Mouse (Mus musculus): Measurements from ENCODE around the gene Mansc1.
A peak's percentile ranks its signal among the peaks of the same experiment; 100 is the strongest.

The Mansc1 gene

GRCm38 (mm10) chr6:134639210-134639609, 6.9 kb upstream of the Mansc1 start, which contains the start of gene Borcs5:
TSS of gene Borcs5 (plus strand) at chr6:134639510.
- no peak for DNase-seq (ENCODE audit: low spot score)

DNA sequence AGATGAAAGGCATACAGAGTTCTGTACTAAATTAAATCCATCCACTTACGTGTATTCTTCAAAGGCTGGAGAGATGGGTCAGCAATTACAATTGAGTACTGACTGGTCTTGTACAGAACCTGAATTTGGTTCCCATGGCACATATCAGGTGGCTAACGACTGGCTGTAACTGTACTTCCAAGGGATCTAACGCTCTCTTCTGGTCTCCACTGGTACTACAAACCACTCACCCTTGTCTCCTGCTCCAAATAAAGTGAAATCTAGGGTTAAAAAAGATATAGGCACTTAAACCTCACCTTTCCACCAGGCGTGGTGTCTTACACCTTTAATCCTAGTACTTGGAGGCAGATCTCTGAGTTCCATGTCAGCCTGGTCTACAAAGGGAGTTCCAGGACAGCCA, 4.2 kb upstream of the Mansc1 start:
- no peak for DNase-seq (ENCODE audit: low spot score)

DNA sequence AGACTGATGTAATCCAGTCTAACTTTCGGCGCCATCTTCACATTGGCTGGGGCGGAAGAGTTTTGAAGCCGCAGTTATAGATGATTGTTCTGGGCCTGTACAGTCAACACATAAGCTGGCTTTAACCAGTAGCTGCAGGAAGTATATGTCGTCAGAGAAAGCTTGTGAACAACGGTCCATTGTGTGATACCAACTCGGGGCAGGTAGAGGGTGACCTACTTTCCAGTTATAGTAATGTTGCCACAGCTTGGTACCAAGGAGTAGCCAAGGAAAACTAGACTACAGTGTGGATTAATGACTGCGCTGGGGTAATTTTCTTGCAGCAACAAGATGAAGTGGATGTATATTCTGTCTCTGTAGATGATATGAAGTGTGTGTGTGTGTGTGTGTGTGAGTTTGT, 1.3 kb upstream of the Mansc1 start:
- DNase-seq (ENCODE audit: low spot score): no peak

DNA sequence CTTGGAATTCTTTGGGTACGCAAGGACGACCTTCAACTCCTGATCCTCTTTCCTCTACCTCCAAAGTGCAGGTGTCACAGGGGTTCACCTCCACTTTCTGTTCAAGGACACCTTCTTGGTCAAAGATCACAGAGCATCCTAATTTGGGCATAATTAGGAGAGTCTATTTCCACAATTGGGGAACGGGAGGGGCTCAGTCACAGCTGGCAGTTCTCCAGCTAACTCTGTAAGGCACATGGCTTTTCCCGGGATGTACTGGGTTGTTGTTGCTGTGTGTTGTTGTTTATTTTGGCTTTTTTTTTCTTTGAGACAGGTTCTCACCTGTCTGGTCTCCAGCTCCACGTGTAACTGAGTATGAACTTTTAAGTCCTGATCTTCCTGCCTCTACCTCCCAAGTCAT, 468 bp upstream of the Mansc1 start:
- peak; percentile 32 for DNase-seq (ENCODE audit: low spot score)

- DNase-seq (ENCODE audit: low spot score): no peak
Measured at GRCm38 (mm10) chr6:134630447-134630846, 1.8 kb downstream of the Mansc1 start.

DNA sequence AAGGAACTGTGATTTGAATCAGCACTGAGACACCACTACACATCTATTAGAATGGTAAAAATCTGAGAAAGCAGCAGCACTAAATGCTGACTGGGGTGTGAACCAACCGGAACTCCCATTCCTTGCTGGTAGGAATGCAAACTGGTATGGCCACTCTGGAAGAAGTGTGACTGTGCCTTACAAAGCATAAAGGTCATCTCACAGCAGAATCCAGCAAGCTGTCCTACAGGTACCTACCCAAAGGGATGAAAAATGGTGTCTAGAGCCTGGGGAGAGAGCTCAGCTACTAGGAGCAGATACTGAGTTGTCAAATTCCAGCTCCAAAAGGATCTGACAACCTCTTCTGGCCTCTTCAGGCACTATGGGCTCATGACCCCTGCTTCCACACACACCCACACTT, 5.7 kb downstream of the Mansc1 start:
- DNase-seq (ENCODE audit: low spot score): no peak

GRCm38 (mm10) chr6:134625431-134625830, 6.9 kb downstream of the Mansc1 start:
- DNase-seq (ENCODE audit: low spot score): no peak

DNA sequence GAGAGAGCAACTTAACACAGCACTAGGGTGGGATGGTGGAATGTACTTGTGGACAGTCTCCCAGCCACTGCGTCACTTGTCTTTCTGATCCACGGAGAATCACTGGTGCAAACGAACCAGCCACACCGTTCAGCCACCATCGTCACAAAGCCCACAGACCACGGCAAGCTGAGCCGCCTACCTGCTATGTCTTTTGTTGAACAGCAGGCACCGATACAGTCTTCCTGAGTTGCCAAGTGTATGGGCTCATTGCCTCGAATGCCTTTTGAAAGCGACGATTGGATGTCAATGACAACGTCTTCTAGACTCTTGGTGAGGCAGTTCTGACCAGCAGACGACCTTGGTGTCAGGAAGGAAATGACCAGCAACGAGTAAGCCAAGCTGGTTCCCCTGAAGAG, 10.7 kb downstream of the Mansc1 start:
- no peak for DNase-seq (ENCODE audit: low spot score)

DNA sequence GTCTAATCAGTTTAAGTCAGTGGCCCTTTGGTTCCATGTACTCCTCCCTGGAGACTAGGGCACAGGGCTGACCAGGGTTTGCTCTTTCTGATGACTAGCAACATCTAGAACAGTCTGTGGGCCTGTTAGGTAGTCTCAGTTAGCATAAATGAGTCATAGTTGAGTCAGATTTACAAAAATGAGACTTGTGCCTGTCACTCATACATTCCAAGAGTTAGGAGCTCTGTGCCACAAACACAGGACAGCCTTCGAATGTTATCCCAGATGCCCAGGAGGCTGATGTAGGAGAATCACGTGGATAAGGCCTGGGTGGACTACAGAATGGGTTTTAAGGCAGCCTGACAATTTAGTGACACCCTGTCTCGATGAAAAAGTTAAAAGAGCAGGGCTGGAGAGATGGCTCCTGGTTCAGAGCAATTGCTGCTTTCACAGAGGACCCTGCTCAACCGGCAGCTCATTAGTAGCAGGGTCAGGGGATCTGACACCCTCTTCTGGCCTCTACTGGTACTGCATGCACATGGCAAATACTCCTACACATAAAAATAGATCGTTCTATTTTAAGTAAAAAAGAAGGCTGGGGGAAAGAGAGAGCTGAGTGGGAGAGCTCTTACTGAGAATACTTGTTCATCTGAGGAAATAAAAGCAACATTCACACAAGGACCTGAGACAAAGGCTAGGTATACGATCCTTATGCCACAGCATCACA, 11.3 kb downstream of the Mansc1 start:
- DNase-seq (ENCODE audit: low spot score): no peak

- no peak for DNase-seq (ENCODE audit: low spot score)
Measured at GRCm38 (mm10) chr6:134620129-134620528, 12.2 kb downstream of the Mansc1 start.

- DNase-seq (ENCODE audit: low spot score): no peak
Measured at GRCm38 (mm10) chr6:134617589-134617988, 14.7 kb downstream of the Mansc1 start.

DNA sequence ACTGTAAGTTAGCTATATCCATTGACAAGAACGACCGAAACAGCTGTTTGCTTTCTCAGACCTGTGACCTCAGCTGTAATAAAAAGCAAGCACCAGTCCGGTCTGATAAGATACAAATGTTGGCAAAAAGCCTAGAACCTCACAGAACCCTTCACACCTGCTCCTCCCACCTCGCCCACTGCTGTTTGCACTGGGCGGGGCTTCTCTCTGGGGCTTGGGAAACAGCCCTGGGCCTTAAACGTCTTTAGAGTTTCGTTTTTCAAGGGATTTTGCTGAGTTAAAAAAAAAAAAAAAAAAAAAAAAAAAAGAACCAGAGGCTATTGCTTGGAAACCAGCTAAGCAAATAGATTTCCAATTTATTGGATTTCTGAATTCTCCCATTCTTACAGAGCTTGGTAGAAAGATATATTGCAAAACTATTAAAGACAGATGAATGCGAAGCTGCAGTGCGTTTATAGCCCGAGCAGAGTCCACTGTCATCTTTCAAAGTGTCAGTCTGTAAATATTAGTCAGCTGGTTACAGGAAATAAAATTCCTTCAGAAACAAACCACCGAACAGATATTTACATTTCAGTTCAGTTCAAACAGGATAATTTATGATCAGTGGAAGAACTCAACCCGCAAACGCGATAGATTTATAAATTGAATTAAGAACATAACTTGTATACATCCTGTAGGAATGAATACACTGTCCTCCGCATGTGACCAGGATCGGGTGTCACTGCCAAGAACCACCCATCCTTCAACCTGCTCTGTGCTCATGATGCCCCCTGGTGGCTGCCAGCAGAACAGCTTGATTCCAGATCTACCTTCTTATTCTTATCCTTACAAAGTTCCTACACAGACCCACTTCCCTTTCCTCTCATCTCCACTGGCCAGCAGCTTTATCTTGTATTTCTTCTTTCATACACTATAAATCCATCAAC, 17.3 kb downstream of the Mansc1 start:
- peak; percentile 86 for DNase-seq (ENCODE audit: low spot score)

- DNase-seq (ENCODE audit: low spot score): no peak
Measured at GRCm38 (mm10) chr6:134614322-134614721, 18.0 kb downstream of the Mansc1 start.

- DNase-seq (ENCODE audit: low spot score): no peak
Measured at GRCm38 (mm10) chr6:134611896-134612295, 20.4 kb downstream of the Mansc1 start.

GRCm38 (mm10) chr6:134610380-134610779, 21.9 kb downstream of the Mansc1 start:
- DNase-seq (ENCODE audit: low spot score): no peak

DNA sequence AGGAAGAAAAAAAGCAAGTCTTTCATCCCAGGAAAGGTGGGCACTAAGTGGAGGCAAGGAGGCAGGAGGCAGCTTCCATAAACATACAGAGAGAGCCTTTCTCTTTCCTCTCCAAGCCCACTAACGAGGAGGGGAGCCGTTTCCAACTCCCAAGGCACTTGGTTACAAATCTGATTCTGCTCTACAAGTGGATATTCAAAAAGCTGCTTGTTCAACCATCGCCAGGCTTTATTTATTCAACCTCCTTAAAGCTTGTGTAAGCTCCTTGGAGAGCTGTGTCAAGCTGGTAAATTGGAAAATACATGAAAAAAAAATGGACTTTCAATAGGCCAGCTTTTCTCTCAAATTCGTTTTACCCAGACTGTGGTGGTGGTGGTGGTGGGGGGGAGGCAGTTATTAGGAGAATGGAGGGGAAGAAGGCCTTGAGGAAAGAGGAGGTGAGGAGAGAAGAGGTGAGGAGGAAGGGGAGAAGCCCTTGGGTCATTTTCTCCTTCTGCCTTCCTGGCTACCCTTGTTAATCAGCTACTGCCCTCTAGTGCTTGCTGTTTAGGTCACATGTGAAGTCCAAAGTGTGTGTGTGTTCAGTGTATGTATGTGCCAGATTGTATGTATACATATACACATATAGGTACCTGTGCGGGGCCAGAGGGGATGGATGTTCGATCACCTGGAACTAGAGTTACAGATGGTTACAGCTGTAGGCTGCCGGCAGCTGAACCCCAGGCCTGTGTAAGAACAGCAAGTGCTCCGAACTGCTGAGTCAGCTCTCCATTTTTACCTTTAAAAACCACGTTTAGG, 25.1 kb downstream of the Mansc1 start:
- DNase-seq (ENCODE audit: low spot score): peak; percentile 52

DNA sequence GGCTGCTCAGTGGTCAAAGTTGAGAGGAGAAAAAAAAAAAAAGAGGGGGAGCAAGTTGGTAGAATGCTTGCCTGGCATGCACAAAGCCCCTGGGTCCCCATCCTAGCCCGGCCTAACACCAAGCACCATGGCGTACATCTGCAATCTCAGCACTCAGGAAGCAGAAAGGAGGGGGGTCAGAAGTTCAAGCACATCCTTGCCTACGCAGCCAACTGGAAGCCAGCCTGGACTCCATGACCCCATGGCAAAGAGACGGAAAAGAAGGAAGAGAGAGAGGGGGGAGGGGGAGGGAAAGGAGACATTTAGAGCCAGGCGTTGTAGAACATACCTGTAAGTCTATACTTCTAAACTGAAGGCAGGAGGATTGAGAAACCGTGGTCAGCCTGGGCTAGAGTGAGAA, 25.7 kb downstream of the Mansc1 start:
- DNase-seq (ENCODE audit: low spot score): no peak

- no peak for DNase-seq (ENCODE audit: low spot score)
Measured at GRCm38 (mm10) chr6:134605196-134605595, 27.1 kb downstream of the Mansc1 start.

DNA sequence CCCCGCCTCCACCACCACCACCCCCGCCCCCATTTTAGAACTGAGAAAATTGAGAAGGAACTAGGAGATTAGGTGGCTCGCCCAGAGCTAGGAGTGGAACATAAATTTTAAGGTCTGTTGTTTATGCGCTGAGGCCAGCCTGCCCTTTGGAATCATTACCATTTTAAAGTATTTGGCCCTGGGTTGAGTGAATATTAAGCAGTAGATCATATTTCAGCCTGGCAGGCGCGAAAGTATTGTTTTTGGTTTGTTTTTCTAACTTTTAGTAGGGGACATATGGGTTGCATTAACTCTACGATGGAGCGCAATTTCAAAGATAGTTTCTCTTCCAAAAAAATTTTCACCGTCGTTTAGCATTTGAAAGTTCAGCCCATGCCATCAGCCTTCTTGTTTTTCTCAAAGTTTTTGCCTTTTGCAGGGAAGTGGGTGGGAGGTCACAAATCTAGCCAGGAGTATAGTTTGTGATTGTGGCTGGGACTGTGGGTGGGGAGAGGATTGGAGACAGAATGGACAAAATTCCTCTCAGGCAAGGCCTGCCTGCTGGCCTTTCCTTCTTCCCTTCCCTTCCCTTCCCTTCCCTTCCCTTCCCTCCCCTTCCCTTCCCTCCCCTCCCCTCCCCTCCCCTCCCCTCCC, 29.8 kb downstream of the Mansc1 start:
- no peak for DNase-seq (ENCODE audit: low spot score)

- peak; percentile 9 for DNase-seq (ENCODE audit: low spot score)
Measured at GRCm38 (mm10) chr6:134601766-134602165, 30.5 kb downstream of the Mansc1 start.

- DNase-seq (ENCODE audit: low spot score): no peak
Measured at GRCm38 (mm10) chr6:134601130-134601529, 31.2 kb downstream of the Mansc1 start.

GRCm38 (mm10) chr6:134599239-134599638, 33.0 kb downstream of the Mansc1 start:
- DNase-seq (ENCODE audit: low spot score): no peak

Data from MN1 (cell line).